Mouse (Mus musculus): Measurements from ENCODE around the gene Fxyd5. TPM values are rescaled to one million over a fixed set of nuclear protein-coding genes. Genes with fewer than 3 reads are reported as not detected.

The Fxyd5 gene
- polyA plus RNA-seq, 1 experiment from 2014 or later = 10.2 TPM

GRCm38 (mm10) chr7:31059108-31059507 lies 16.8 kb upstream of the Fxyd5 start, which contains the start of gene Lgi4:
Lgi4 (plus strand) TSS chr7:31059342.
- peak; percentile 80 for DNase-seq (ENCODE audit: low spot score)
- Histone ChIP-seq H3K36me3 (no peaks in the 10 kb centered on the region), H3K9me3 (replicated peaks) (no peaks in the 10 kb centered on the region), H3K27ac (replicated peaks) (peak within 1 kb of the TSS; percentile 79), H3K27me3 (ENCODE audit: low read depth, poor library complexity, severe bottlenecking) (peaks cover 19% of the 10 kb centered on the region), H3K4me3 (no peak within 1 kb of the TSS), H3K4me1 (peaks cover 32% of the 10 kb centered on the region)
- WGBS = 5% methylated on average over 2 of the region's 2 CpGs

- no peak overlapping the region for H3K4me3 ChIP-seq
- DNase-seq (ENCODE audit: low spot score) = no peak
- 89% methylated on average over 6 of the region's 6 CpGs for WGBS
- no peaks in the 10 kb centered on the region for H3K36me3 ChIP-seq
- H3K4me1 ChIP-seq = peaks cover 34% of the 10 kb centered on the region
- H3K27me3 ChIP-seq (ENCODE audit: low read depth, poor library complexity, severe bottlenecking) = peaks cover 28% of the 10 kb centered on the region
- no peak overlapping the region for H3K27ac ChIP-seq (replicated peaks)
- no peaks in the 10 kb centered on the region for H3K9me3 ChIP-seq (replicated peaks)
Measured at GRCm38 (mm10) chr7:31058211-31058610, 15.9 kb upstream of the Fxyd5 start.

GRCm38 (mm10) chr7:31057730-31058129 lies 15.4 kb upstream of the Fxyd5 start:
- WGBS = 74% methylated on average over 5 of the region's 5 CpGs
- no peak for DNase-seq (ENCODE audit: low spot score)
- Histone ChIP-seq H3K36me3 (no peaks in the 10 kb centered on the region), H3K27ac (replicated peaks) (no peak overlapping the region), H3K27me3 (ENCODE audit: low read depth, poor library complexity, severe bottlenecking) (peaks cover 32% of the 10 kb centered on the region), H3K4me1 (peaks cover 39% of the 10 kb centered on the region), H3K9me3 (replicated peaks) (no peaks in the 10 kb centered on the region), H3K4me3 (no peak overlapping the region)

GRCm38 (mm10) chr7:31057071-31057470 lies 14.8 kb upstream of the Fxyd5 start, which contains the start of gene Fxyd1:
Fxyd1 (minus strand) TSS chr7:31057199.
- Histone ChIP-seq H3K4me1 (peaks cover 46% of the 10 kb centered on the region), H3K4me3 (no peak within 1 kb of the TSS), H3K27me3 (ENCODE audit: low read depth, poor library complexity, severe bottlenecking) (peaks cover 39% of the 10 kb centered on the region), H3K27ac (replicated peaks) (no peak within 1 kb of the TSS), H3K9me3 (replicated peaks) (no peaks in the 10 kb centered on the region), H3K36me3 (no peaks in the 10 kb centered on the region)
- no peak for DNase-seq (ENCODE audit: low spot score)
- 65% methylated on average over 2 of the region's 2 CpGs for WGBS

- H3K4me1 ChIP-seq = peaks cover 52% of the 10 kb centered on the region
- 83% methylated on average over 7 of the region's 7 CpGs for WGBS
Measured at GRCm38 (mm10) chr7:31056448-31056847, 14.2 kb upstream of the Fxyd5 start.

GRCm38 (mm10) chr7:31055883-31056282 lies 13.6 kb upstream of the Fxyd5 start:
- Histone ChIP-seq H3K27ac (replicated peaks) (no peak overlapping the region), H3K36me3 (no peaks in the 10 kb centered on the region), H3K27me3 (ENCODE audit: low read depth, poor library complexity, severe bottlenecking) (peaks cover 51% of the 10 kb centered on the region), H3K4me3 (no peak overlapping the region), H3K9me3 (replicated peaks) (no peaks in the 10 kb centered on the region), H3K4me1 (peaks cover 58% of the 10 kb centered on the region)
- no peak for DNase-seq (ENCODE audit: low spot score)
- 25% methylated on average over 3 of the region's 4 CpGs for WGBS

More at GRCm38 (mm10) chr7:31056448-31056847, 14.2 kb upstream of the Fxyd5 start:
- DNase-seq (ENCODE audit: low spot score) = no peak
- no peak overlapping the region for H3K27ac ChIP-seq (replicated peaks)
- no peak overlapping the region for H3K4me3 ChIP-seq
- H3K36me3 ChIP-seq = no peaks in the 10 kb centered on the region
- H3K9me3 ChIP-seq (replicated peaks) = no peaks in the 10 kb centered on the region
- H3K27me3 ChIP-seq (ENCODE audit: low read depth, poor library complexity, severe bottlenecking) = peaks cover 45% of the 10 kb centered on the region

GRCm38 (mm10) chr7:31055354-31055824 lies 13.1 kb upstream of the Fxyd5 start:
- no peaks in the 10 kb centered on the region for H3K9me3 ChIP-seq (replicated peaks)
- 6% methylated on average over 8 of the region's 10 CpGs for WGBS
- no peaks in the 10 kb centered on the region for H3K36me3 ChIP-seq
- H3K27me3 ChIP-seq (ENCODE audit: low read depth, poor library complexity, severe bottlenecking) = peaks cover 56% of the 10 kb centered on the region
- peak overlapping the region; percentile 71; the same call in 1 of the 2 replicates for H3K27ac ChIP-seq (replicated peaks)
- DNase-seq (ENCODE audit: low spot score) = no peak
- no peak overlapping the region for H3K4me3 ChIP-seq
- H3K4me1 ChIP-seq = peaks cover 63% of the 10 kb centered on the region

- Histone ChIP-seq H3K9me3 (replicated peaks) (no peaks in the 10 kb centered on the region), H3K4me3 (no peak overlapping the region), H3K36me3 (no peaks in the 10 kb centered on the region), H3K4me1 (peaks cover 63% of the 10 kb centered on the region), H3K27ac (replicated peaks) (no peak overlapping the region; the same call in 1 of the 2 replicates), H3K27me3 (ENCODE audit: low read depth, poor library complexity, severe bottlenecking) (peaks cover 62% of the 10 kb centered on the region)
- 45% methylated on average over 11 of the region's 11 CpGs for WGBS
- DNase-seq (ENCODE audit: low spot score) = no peak
Measured at GRCm38 (mm10) chr7:31054661-31055320, 12.5 kb upstream of the Fxyd5 start.

GRCm38 (mm10) chr7:31053882-31054447 lies 11.7 kb upstream of the Fxyd5 start:
- no peak overlapping the region for H3K27ac ChIP-seq (replicated peaks)
- 31% methylated on average over 10 of the region's 10 CpGs for WGBS
- H3K9me3 ChIP-seq (replicated peaks) = no peaks in the 10 kb centered on the region
- no peak for DNase-seq (ENCODE audit: low spot score)
- peaks cover 70% of the 10 kb centered on the region for H3K27me3 ChIP-seq (ENCODE audit: low read depth, poor library complexity, severe bottlenecking)
- H3K4me3 ChIP-seq = no peak overlapping the region
- no peaks in the 10 kb centered on the region for H3K36me3 ChIP-seq
- H3K4me1 ChIP-seq = peaks cover 61% of the 10 kb centered on the region

GRCm38 (mm10) chr7:31052636-31053434 lies 10.6 kb upstream of the Fxyd5 start:
- WGBS = under 1% methylated on average over 34 of the region's 34 CpGs
- no peaks in the 10 kb centered on the region for H3K36me3 ChIP-seq
- H3K27me3 ChIP-seq (ENCODE audit: low read depth, poor library complexity, severe bottlenecking) = peaks cover 81% of the 10 kb centered on the region
- peak overlapping the region; percentile 43 for H3K4me3 ChIP-seq
- DNase-seq (ENCODE audit: low spot score) = peak; percentile 46
- H3K4me1 ChIP-seq = peaks cover 61% of the 10 kb centered on the region
- H3K9me3 ChIP-seq (replicated peaks) = no peaks in the 10 kb centered on the region
- no peak overlapping the region for H3K27ac ChIP-seq (replicated peaks)

- Histone ChIP-seq H3K27me3 (ENCODE audit: low read depth, poor library complexity, severe bottlenecking) (peaks cover 87% of the 10 kb centered on the region), H3K4me3 (peak overlapping the region; percentile 43), H3K36me3 (no peaks in the 10 kb centered on the region), H3K4me1 (peaks cover 61% of the 10 kb centered on the region), H3K9me3 (replicated peaks) (no peaks in the 10 kb centered on the region), H3K27ac (replicated peaks) (no peak overlapping the region)
- WGBS = 2% methylated on average over 22 of the region's 22 CpGs
- DNase-seq (ENCODE audit: low spot score) = no peak
Measured at GRCm38 (mm10) chr7:31052251-31052635, 10.0 kb upstream of the Fxyd5 start.

GRCm38 (mm10) chr7:31051321-31052021 lies 9.2 kb upstream of the Fxyd5 start, which contains the start of gene Fxyd7:
Fxyd7 (minus strand) TSS chr7:31051467.
- no peak within 1 kb of the TSS for H3K27ac ChIP-seq (replicated peaks)
- peaks cover 61% of the 10 kb centered on the region for H3K4me1 ChIP-seq
- 3% methylated on average over 27 of the region's 28 CpGs for WGBS
- H3K4me3 ChIP-seq = peak within 1 kb of the TSS; percentile 44
- H3K36me3 ChIP-seq = no peaks in the 10 kb centered on the region
- peaks cover 93% of the 10 kb centered on the region for H3K27me3 ChIP-seq (ENCODE audit: low read depth, poor library complexity, severe bottlenecking)
- peak; percentile 26 for DNase-seq (ENCODE audit: low spot score)
- H3K9me3 ChIP-seq (replicated peaks) = no peaks in the 10 kb centered on the region

Measured in midbrain, embryonic 10.5 days (tissue).